Mouse (Mus musculus) intestine, embryonic 16.5 days (tissue): Measurements from ENCODE around the gene Itgb7. TPM values are rescaled to one million over a fixed set of nuclear protein-coding genes. Genes with fewer than 3 reads are reported as not detected.
A peak's percentile ranks its signal among the peaks of the same experiment; 100 is the strongest.

ENCODE experiments used
- ATAC-seq: fragments of 200-750 bp; cut with Nextera tagmentation; 2 replicates; pipeline ENCODE4 v1.8.0; 2017; ENCODE audit warnings: moderate TSS enrichment, moderate library complexity
- H3K27ac ChIP-seq: fragments of 300-500 bp; sonication (generic); 2 replicates; pipeline ENCODE4 v1.5.1; 2014; ENCODE audit warnings: mild to moderate bottlenecking, low read length
- H3K27me3 ChIP-seq: fragments of 300-500 bp; sonication (generic); replicated peaks from 2 replicates; pipeline ENCODE4 v1.6.1; 2014; ENCODE audit warnings: low read length, control low read depth, mixed read lengths; ENCODE audit not compliant: control insufficient read depth, insufficient read depth
- H3K36me3 ChIP-seq: fragments of 300-500 bp; sonication (generic); 2 replicates; pipeline ENCODE4 v1.6.1; 2014; ENCODE audit warnings: low read length, control low read depth; ENCODE audit not compliant: control insufficient read depth, insufficient read depth
- H3K4me1 ChIP-seq: fragments of 300-500 bp; sonication (generic); 2 replicates; pipeline ENCODE4 v1.6.1; 2014; ENCODE audit warnings: low read length, control low read depth, mixed read lengths; ENCODE audit not compliant: control insufficient read depth, insufficient read depth
- H3K4me2 ChIP-seq: fragments of 300-500 bp; sonication (generic); 2 replicates; pipeline ENCODE4 v1.6.1; 2014; ENCODE audit warnings: low read depth, low read length, control low read depth
- H3K4me3 ChIP-seq: fragments of 300-500 bp; sonication (generic); 2 replicates; pipeline ENCODE4 v1.5.1; 2014; ENCODE audit warnings: mild to moderate bottlenecking, low read length
- H3K9ac ChIP-seq: fragments of 300-500 bp; sonication (generic); 2 replicates; pipeline ENCODE4 v1.6.1; 2014; ENCODE audit warnings: low read depth, low read length
- H3K9me3 ChIP-seq: fragments of 300-500 bp; sonication (generic); 2 replicates; pipeline ENCODE4 v1.6.1; 2016; ENCODE audit warnings: low read length, control low read depth; ENCODE audit not compliant: control insufficient read depth
- WGBS: fragments of 180-500 bp; shearing (Covaris S2); extraction: QIAGEN DNeasy Blood & Tissue Kit; methylation state at CpG from one replicate; pipeline ENCODE4 v1.1.7; 2014; 5-methylcytosine and 5-hydroxymethylcytosine counted together
- polyA plus RNA-seq: library from polyadenylated mRNA; unstranded; fragments of >200 nt; fragmentation: Nextera tagmentation; extraction: Ambion mirVana; gene quantifications from 2 replicates; pipeline ENCODE4 v1.2.1, GENCODE M21; 2015

Gene Itgb7
- polyA plus RNA-seq, 1 experiment from 2014 or later: 10.3 TPM

- Histone ChIP-seq H3K4me1 (peaks cover 52% of the 10 kb centered on the region), H3K9me3 (no peaks in the 10 kb centered on the region), H3K9ac (peak overlapping the region; percentile 80), H3K27me3 (no peaks in the 10 kb centered on the region), H3K4me3 (peak overlapping the region; percentile 69), H3K27ac (peak overlapping the region; percentile 98), H3K36me3 (0 out of 2 replicates have a peak, but pooled peaks cover 1% of the 10 kb centered on the region), H3K4me2 (peak overlapping the region; percentile 96)
- 6% methylated on average over 14 of the region's 14 CpGs for WGBS
- no peak for ATAC-seq
Observed at GRCm38 (mm10) chr15:102245461-102245881, 13.7 kb upstream of the Itgb7 start.

GRCm38 (mm10) chr15:102244306-102245191 lies 12.8 kb upstream of the Itgb7 start:
- Histone ChIP-seq H3K36me3 (0 out of 2 replicates have a peak, but pooled peaks cover 3% of the 10 kb centered on the region), H3K9me3 (no peaks in the 10 kb centered on the region), H3K4me2 (peak overlapping the region; percentile 96), H3K4me1 (peaks cover 46% of the 10 kb centered on the region), H3K27me3 (no peaks in the 10 kb centered on the region), H3K4me3 (peak overlapping the region; percentile 69), H3K9ac (peak overlapping the region; percentile 80), H3K27ac (peak overlapping the region; percentile 98)
- WGBS: 11% methylated on average over 19 of the region's 19 CpGs
- no peak for ATAC-seq

- Histone ChIP-seq H3K9ac (peak overlapping the region; percentile 55), H3K27ac (peak overlapping the region; percentile 69), H3K4me1 (peaks cover 39% of the 10 kb centered on the region), H3K36me3 (0 out of 2 replicates have a peak, but pooled peaks cover 3% of the 10 kb centered on the region), H3K9me3 (no peaks in the 10 kb centered on the region), H3K27me3 (no peaks in the 10 kb centered on the region), H3K4me2 (peak overlapping the region; percentile 96), H3K4me3 (peak overlapping the region; percentile 69)
- ATAC-seq: peak; percentile 33
- WGBS: 17% methylated on average over 22 of the region's 22 CpGs
Observed at GRCm38 (mm10) chr15:102243229-102244190, 11.8 kb upstream of the Itgb7 start.

DNA sequence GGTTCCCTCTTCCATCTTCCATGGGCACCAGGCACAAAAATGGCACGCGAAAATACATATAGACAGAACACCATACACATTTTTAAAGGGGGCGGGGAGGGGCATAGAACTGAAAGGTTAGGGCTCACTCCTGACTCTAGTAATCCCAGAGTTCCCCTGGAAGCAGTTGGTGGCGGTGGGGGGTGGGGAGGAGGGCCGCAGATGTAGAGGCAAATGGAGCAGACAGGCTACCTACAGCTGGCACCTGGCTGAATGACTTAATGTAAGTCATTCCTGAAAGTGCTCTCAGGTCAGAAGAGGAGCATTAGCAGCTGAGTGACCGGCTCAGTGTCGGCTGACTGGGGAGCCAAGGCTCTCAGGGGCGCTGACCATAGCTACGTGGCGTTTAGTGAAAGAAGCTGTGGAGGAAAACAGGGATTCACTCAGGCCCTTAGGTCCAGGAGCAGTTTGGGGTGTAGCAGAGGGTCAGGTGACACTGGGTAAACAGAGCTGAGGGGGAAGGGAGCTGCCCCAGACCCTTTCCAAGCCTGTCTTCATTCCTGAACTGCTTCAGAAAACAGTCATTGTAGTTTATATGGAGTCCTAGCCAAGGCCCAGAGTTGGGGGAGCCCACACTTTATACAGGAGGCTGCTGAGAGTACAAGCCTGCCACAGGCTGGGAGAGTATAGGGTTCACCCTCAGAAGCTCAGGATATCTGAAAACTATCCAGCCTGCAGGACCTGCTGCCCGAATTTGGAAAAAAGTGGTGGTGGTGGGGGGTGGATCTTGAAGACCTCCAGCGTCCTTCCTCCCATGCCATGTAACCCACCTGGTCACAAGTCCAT lies 10.9 kb upstream of the Itgb7 start:
- Histone ChIP-seq H3K9ac (peak overlapping the region; percentile 23; the same call in 1 of the 2 replicates), H3K36me3 (0 out of 2 replicates have a peak, but pooled peaks cover 3% of the 10 kb centered on the region), H3K27ac (peak overlapping the region; percentile 69), H3K27me3 (no peaks in the 10 kb centered on the region), H3K4me2 (peak overlapping the region; percentile 96), H3K4me1 (peaks cover 36% of the 10 kb centered on the region), H3K4me3 (no peak overlapping the region), H3K9me3 (no peaks in the 10 kb centered on the region)
- WGBS: 45% methylated on average over 12 of the region's 12 CpGs
- ATAC-seq: no peak

- Histone ChIP-seq H3K9me3 (no peaks in the 10 kb centered on the region), H3K27ac (no peak overlapping the region), H3K36me3 (0 out of 2 replicates have a peak, but pooled peaks cover 3% of the 10 kb centered on the region), H3K4me2 (no peak overlapping the region), H3K27me3 (no peaks in the 10 kb centered on the region), H3K9ac (no peak overlapping the region), H3K4me1 (peaks cover 41% of the 10 kb centered on the region), H3K4me3 (no peak overlapping the region)
- 78% methylated on average over 4 of the region's 4 CpGs for WGBS
- ATAC-seq: no peak
Observed at GRCm38 (mm10) chr15:102240607-102241006, 8.9 kb upstream of the Itgb7 start.

- H3K27me3 ChIP-seq: no peaks in the 10 kb centered on the region
- H3K4me1 ChIP-seq: peaks cover 41% of the 10 kb centered on the region
- no peak overlapping the region for H3K9ac ChIP-seq
- no peak overlapping the region for H3K4me3 ChIP-seq
- WGBS: 78% methylated on average over 11 of the region's 11 CpGs
- H3K4me2 ChIP-seq: no peak overlapping the region
- no peaks in the 10 kb centered on the region for H3K9me3 ChIP-seq
- H3K36me3 ChIP-seq: 0 out of 2 replicates have a peak, but pooled peaks cover 3% of the 10 kb centered on the region
- no peak overlapping the region for H3K27ac ChIP-seq
- ATAC-seq: no peak
Observed at GRCm38 (mm10) chr15:102239851-102240250, 8.1 kb upstream of the Itgb7 start.

DNA sequence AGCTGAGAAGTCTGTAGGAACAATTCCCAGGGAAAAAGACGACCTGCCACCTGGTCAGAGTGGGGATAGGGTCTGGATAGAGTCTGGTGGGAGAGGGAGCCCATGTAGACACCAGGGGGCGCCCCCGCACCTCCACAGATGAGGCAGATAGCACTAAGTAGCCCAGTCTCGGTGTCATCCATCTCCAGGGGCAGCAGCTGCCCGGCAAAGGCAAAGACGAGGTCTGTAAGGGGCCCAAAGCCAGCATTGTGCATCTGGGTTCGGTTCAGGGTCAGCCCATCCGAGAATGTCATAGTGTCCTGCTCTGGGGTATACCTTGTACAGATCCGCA lies 7.5 kb upstream of the Itgb7 start:
- peaks cover 42% of the 10 kb centered on the region for H3K4me1 ChIP-seq
- H3K9me3 ChIP-seq: no peaks in the 10 kb centered on the region
- 0 out of 2 replicates have a peak, but pooled peaks cover 3% of the 10 kb centered on the region for H3K36me3 ChIP-seq
- WGBS: 10% methylated on average over 9 of the region's 9 CpGs
- H3K4me3 ChIP-seq: no peak overlapping the region
- no peak overlapping the region for H3K9ac ChIP-seq
- H3K4me2 ChIP-seq: no peak overlapping the region
- no peak overlapping the region for H3K27ac ChIP-seq
- no peaks in the 10 kb centered on the region for H3K27me3 ChIP-seq
- no peak for ATAC-seq

GRCm38 (mm10) chr15:102238543-102239259 lies 7.0 kb upstream of the Itgb7 start:
- WGBS: 86% methylated on average over 14 of the region's 14 CpGs
- H3K9ac ChIP-seq: no peak overlapping the region
- H3K27ac ChIP-seq: no peak overlapping the region
- no peak overlapping the region for H3K4me3 ChIP-seq
- no peak for ATAC-seq
- 0 out of 2 replicates have a peak, but pooled peaks cover 3% of the 10 kb centered on the region for H3K36me3 ChIP-seq
- no peak overlapping the region for H3K4me2 ChIP-seq
- H3K27me3 ChIP-seq: no peaks in the 10 kb centered on the region
- H3K4me1 ChIP-seq: peaks cover 38% of the 10 kb centered on the region
- H3K9me3 ChIP-seq: no peaks in the 10 kb centered on the region
